Mouse (Mus musculus): Measurements from ENCODE around the gene Igbp1. TPM values are rescaled to one million over a fixed set of nuclear protein-coding genes. Genes with fewer than 3 reads are reported as not detected.

Igbp1 gene
- polyA plus RNA-seq, 1 experiment from 2014 or later = 34.8 TPM

Other genes with a start within 250 kb of the Igbp1 start
- not detected in 2 replicates for gene Otud6a, start 65.3 kb upstream of the Igbp1 start, polyA plus RNA-seq (2014; fragmentation: Nextera tagmentation; extraction: Ambion mirVana)
- gene Awat2, start 51.6 kb upstream of the Igbp1 start, polyA plus RNA-seq (2014; fragmentation: Nextera tagmentation; extraction: Ambion mirVana) = 0.26 and 0.32 TPM in 2 replicates
- not detected in 2 replicates for gene Dgat2l6, start 30.5 kb downstream of the Igbp1 start, polyA plus RNA-seq (2014; fragmentation: Nextera tagmentation; extraction: Ambion mirVana)
- not detected in 2 replicates for gene Awat1, start 78.0 kb downstream of the Igbp1 start, polyA plus RNA-seq (2014; fragmentation: Nextera tagmentation; extraction: Ambion mirVana)
- gene P2ry4, start 100.6 kb downstream of the Igbp1 start, polyA plus RNA-seq (2014; fragmentation: Nextera tagmentation; extraction: Ambion mirVana) = not detected in 2 replicates
- gene Arr3, start 111.2 kb downstream of the Igbp1 start, polyA plus RNA-seq (2014; fragmentation: Nextera tagmentation; extraction: Ambion mirVana) = not detected in 2 replicates
- 16.9 and 21.0 TPM in 2 replicates for gene Kif4, start 131.4 kb downstream of the Igbp1 start, polyA plus RNA-seq (2014; fragmentation: Nextera tagmentation; extraction: Ambion mirVana)
- gene Pdzd11, start 132.3 kb downstream of the Igbp1 start, polyA plus RNA-seq (2014; fragmentation: Nextera tagmentation; extraction: Ambion mirVana) = 136 and 161 TPM in 2 replicates
- gene Gdpd2, start 235.6 kb downstream of the Igbp1 start, polyA plus RNA-seq (2014; fragmentation: Nextera tagmentation; extraction: Ambion mirVana) = 12.7 and 13.4 TPM in 2 replicates